Mouse (Mus musculus) CD4-positive helper T cell, adult 2 months (primary cell): ENCODE results near the gene Cpne2.

Experiments
- DNase-seq: peaks from one replicate; pipeline ENCODE4 v3.0.0-alpha.2; 2012; ENCODE audit warnings: low read depth, missing footprints, low spot score

The Cpne2 gene

GRCm38 (mm10) chr8:94535631-94536030, 2.8 kb downstream of the Cpne2 start:
- DNase-seq, result no peak

DNA sequence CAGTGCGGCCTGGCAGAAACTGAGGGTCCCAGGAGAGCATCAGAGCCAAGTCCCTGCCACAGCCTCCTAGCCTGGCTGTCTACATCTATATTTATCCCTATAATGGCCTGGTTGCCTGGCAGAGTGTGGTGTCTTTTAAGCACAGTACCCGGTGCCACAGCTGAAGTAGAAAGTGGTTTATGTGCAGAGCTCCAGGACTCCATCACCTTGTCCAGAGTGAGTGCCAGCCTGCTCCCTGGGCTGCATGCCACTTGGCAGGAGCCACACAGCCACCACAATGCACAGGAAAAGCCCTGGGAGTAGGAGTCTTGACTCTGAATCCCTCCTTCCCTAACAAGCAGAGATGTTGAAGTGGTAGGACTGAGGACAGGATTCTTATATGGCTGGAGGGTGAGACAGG, 4.7 kb downstream of the Cpne2 start:
- DNase-seq, result no peak

DNA sequence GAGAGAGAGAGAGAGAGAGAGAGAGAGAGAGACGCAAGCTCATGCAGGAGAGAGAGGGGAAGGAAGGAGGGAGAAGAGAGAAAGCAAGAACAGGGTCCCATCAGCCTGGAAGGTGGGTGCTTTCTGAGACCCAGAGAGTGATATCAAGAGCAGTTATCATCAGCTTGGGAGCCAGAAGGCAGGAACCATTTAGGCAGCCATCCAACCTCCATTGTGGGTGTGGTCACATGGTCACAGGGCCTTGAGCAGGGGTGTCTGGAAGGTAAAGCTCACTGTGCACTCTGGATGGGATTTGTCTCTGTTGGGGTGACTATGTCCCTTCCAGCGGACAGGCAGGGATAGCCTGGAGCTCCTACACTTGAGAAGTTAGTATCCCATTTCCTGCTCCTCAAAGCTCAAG, 7.2 kb downstream of the Cpne2 start:
- DNase-seq, result no peak

DNA sequence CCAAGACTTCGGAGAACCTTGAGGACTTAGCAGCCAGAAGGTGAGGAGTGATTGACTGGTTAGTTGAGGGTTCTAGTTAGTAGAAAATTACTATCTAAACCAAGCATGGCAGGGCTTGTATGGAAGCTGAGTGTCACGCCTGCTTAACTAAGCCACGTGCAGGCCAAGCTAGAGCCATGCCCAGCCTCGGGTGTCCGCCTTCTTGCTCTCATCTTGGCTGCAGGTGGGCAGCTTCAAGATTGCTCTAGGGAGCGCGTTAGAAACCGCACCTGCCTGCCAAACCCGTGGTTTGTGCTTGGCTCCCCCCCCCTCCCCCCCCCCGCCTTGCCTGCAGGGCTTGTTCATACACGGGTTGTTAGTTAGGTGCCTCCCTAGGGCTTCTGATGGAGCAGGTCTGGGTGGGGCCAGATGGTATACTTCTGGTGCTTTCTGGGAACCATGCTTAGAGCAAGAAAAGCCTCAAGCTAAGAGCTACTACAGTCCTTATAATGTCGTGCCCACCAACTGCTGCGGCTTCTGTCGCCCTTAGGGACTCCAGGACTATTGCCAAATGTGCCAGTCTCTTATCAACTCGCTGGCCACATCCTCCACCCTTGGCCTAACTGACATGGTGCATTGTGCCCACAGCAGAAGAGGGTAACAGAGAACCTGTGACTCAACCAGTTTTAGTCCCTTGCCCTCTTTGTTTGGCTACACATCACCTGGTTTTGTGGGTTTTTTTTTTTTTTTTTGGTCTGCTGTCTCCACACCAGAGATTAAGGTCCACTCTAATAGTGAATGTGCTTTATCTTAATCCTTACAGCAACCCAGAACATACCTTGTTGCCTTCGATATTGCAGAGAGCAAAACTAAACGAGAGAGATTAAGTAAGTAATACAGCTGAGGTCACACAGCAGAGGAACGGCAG, 8.4 kb downstream of the Cpne2 start:
- no peak for DNase-seq

- no peak for DNase-seq
Measured at GRCm38 (mm10) chr8:94543981-94544380, 11.2 kb downstream of the Cpne2 start.

GRCm38 (mm10) chr8:94549041-94549440, 16.3 kb downstream of the Cpne2 start:
- DNase-seq, result no peak

DNA sequence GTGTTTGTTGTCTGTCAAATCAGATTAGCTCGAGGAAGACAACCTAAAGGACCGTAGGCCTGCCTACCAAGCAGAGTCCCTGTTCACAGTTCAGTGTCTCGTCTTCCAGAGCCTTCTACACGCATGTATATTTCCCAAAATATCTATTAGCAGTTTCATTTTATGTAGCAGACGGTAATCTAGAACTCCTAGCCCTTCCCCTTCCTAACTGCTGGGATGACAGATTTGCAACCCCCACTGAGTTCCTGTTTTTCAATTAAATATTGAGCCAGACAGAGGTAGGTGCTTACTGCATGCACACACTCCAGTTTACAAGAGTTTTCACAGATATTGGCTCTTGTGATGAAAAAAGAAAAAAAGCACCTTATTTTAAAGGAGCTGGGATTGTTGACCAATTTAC, 16.7 kb downstream of the Cpne2 start:
- no peak for DNase-seq

GRCm38 (mm10) chr8:94549998-94550397, 17.2 kb downstream of the Cpne2 start:
- no peak for DNase-seq

DNA sequence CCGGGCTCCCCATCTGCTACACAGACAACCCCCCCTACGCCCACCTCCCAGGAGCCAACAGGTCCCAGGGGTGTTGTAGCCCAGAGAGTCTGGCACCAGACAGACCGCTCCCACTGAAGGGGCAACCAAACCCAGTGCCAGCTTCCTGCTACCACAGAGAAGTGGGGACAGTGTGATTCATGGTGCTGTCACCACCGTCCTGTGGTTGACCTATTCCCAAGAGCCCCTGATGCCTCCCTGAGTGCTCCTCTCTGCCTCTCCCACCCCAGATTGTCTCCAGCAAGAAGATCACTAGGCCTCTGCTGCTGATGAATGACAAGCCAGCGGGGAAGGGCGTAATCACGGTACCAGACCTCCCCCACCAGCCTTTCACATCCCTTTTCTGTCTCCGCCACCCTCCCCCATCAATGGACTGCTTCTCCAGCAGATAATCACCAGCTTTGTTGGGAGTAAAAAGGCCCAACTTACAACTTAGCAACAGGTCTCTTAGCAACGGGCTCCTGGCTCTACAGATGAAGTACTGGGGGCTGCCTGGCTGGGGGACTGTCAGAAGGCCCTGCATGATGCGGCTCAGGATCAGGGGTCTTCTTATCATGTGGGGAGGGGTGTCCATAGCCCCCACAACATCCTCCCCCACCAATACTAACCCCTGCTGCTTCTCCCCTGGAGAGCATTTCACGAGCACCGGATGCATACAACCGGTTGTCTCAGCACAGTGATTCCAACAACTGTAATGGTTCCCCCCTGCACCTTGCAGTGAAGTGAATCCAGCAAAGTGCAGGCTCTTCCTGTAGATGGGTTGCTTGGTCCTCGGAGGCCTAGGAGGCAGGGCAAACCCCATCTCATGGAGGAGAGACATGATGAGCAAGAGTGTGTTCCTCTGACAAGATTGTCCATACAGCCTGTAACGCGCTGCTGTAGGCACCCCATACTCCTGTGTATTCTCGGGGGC, 19.0 kb downstream of the Cpne2 start:
- no peak for DNase-seq

DNA sequence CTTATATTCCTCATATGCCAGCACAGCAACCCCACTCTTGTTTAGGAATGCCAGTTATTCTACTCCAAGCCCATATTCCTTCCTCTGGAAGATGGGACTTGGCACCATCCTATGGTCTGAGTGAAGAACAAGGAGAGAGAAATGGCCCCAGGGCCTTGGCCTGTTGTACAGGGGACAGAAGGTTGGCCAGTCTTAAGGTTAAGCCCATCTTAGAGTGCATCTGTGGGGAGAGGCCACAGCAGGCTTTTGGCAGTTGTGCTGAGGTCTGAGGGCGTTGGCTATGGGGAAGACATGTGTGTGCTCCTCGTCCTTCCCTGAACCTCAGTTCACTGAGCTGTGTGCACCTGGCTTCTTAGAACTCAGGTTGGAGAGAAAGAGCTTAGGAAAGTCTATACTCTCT, 19.9 kb downstream of the Cpne2 start:
- no peak for DNase-seq

- DNase-seq, result no peak
Measured at GRCm38 (mm10) chr8:94557281-94557680, 24.5 kb downstream of the Cpne2 start.

DNA sequence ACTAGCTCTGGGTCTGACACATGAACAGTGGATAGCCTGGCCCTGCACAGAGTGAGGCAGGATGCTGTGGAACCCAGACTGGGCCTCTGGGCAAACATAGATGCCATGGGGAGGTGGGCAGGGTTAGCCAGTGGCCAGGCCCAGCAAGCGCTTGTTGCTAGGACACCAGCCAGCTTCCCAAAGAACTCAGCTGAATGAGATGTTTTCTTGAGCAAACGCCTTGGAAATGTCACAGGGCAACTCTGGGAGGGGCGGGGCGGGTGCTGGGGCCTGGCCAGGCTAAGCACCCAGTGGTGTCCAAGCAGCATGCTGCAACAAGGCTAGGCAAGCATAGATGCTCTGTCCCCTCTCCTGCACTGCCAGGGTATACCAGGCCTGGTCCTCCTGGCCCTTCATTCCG, 28.5 kb downstream of the Cpne2 start:
- no peak for DNase-seq

DNA sequence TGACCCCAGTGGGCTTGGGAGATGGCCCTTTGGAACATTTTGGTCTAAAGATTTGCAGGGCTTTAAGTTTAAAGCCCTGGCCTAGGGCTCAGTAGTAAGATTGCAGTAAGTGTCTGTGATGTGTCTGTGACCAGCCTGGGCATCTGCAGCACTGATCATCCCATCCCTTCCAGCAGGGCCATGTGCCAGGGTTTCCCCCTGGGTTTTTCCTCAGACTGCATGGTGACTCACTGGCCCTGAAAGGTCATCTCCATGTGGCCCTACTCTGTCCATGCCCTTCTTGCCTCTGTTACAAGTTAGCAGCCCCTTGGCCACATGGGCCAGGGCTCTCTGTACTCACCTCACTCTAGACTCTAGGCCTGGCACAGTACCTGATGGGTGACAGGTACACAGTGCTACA, 31.6 kb downstream of the Cpne2 start:
- DNase-seq, result no peak

- DNase-seq, result no peak
Measured at GRCm38 (mm10) chr8:94566033-94566432, 33.2 kb downstream of the Cpne2 start.

DNA sequence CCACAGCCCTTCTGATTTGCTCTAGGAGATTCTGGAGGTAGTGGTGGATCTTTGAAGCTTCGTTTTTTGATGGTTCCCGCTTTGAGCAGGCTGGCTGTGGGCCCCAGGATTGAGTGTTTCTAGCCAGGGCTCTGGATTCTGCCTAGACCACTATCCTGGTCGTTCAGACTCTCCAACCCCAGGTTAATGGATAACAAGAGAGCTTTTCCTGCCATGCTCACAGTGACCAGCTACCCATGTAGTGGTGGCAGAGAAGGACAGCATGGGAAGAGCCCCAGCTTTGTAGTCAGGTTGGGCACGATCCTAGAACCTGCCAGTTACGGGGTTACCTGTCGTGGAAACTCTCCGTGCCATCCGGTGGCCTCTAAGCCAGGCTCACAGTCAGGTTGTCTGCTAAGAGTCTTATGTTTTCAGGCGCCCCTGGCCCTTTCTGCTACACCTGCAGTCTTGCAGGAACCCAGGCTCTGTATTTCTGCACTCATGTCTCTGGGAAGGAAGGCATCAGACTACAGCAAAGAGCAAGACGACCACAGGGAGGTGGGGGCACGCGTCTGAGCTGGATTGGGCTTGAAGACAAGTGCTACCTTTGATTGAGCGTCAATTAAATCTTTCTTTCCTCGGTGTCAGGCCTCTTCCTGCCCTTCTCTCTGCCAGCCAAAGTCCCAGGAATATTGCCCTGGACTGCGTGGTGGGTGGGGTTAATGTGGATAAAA, 33.8 kb downstream of the Cpne2 start:
- DNase-seq, result no peak

GRCm38 (mm10) chr8:94567159-94567849, 34.5 kb downstream of the Cpne2 start:
- no peak for DNase-seq

DNA sequence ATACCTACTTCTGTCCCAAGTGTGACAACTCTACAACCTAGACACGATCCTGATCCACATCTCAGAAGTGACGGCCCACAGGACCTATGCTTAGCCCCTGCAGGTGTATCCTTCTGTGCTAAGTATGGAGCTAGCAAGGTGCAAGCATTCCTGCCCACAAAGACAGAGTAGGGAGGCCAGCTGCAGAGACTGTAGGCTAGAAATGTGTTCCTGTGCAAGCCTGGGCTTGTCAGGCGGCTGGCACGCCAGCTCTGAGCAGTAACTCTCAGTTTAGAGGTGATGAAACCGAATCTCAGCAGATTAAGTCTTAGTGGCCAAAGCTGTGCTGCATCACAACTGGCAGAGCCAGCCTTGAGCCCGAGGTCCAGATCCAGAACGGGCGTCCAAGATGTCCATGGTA, 35.3 kb downstream of the Cpne2 start:
- no peak for DNase-seq

GRCm38 (mm10) chr8:94569419-94569818, 36.6 kb downstream of the Cpne2 start:
- no peak for DNase-seq

DNA sequence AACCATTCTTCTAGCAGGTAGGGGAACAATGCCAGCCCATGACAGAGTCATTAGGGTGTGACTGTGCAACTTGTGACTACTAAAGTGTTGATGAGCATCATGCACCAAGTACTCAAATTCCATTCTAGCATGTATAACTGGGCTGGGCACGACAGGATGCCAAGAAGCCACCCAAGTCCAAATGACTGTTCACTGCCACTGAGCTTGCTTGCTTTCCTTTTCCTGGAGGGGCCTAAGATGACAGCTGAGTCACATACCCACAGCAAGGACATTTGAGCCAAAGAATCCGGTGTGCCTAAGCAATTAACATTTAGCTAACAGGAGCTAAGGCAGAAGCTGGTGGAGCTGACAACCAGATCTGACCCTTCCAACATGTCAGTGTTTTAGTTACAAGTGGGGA, 39.1 kb downstream of the Cpne2 start:
- no peak for DNase-seq

DNA sequence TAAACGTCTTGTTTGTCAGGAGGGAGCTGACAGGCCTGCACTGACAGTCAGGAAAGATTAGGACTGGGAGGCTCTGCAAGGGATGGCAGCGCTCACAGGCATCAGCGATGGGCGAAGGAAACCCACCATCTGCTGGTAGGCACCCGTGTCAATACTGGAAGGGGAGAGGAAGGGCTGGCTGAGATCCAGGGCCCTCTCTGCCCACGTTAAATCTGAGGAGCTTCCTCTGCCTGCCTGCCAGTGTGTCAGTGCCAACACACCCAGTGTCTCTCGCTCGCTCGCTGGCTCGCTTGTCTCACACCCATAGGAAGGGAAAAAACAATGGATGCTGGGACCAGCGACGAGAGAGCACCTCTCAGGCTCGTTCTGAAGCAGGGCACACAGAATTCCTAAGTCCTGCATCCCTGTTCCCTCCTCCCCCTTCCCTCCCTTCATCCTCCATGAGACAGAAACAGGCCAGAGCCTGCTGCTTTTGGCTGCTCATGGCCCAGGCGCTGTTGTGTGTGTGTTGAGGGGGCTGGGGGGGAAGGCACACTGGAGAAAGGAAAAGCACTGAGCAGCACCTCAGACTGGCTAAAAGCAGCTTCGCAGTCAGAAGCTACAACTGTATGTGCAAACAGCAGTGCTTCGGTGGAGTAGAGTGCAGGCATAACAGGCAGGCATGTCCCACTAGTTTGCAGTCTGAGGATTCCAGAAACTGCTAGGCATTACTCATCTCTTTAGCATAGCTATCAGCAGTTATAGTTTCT, 41.5 kb downstream of the Cpne2 start:
- no peak for DNase-seq

- DNase-seq, result no peak
Measured at GRCm38 (mm10) chr8:94575148-94575547, 42.4 kb downstream of the Cpne2 start.
